Mouse (Mus musculus): ENCODE results near the gene Kifc3. TPM values are rescaled to one million over a fixed set of nuclear protein-coding genes. Genes with fewer than 3 reads are reported as not detected.

Kifc3 gene
- polyA plus RNA-seq, 1 experiment from 2014 or later = 22.0 TPM

DNA sequence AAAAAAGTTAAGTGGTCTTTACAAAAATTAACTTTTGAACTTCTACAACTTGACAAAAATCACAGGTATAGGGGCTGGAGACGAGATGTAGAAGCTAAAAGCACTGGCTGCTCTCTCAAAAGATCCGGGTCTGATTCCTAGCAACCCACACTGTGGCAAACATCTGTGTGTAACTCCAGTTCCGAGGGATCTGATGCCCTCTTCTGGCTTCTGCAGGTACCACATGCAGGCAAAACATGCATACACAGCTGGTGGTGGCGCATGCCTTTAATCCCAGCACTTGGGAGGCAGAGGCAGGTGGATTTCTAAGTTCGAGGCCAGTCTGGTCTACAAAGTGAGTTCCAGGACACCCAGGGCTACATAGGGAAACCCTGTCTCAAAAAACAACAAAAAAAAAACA is 79.2 kb downstream of the Kifc3 start:
- H3K36me3 ChIP-seq (replicated peaks; ENCODE audit: control insufficient read depth, insufficient read depth) = peaks cover 18% of the 10 kb centered on the region
- no peak overlapping the region for H3K4me3 ChIP-seq (replicated peaks; ENCODE audit: low read length)
- no peak overlapping the region for H3K27ac ChIP-seq
- no peaks in the 10 kb centered on the region for H3K9me3 ChIP-seq (ENCODE audit: control insufficient read depth, low read length)
- 89% methylated on average over 5 of the region's 5 CpGs for WGBS
- DNase-seq (ENCODE audit: low spot score) (no peak), ATAC-seq (ENCODE audit: low FRiP score) (no peak)
- H3K4me2 ChIP-seq (replicated peaks) = no peak overlapping the region
- no peak overlapping the region for H3K9ac ChIP-seq
- no peaks in the 10 kb centered on the region for H3K4me1 ChIP-seq (replicated peaks; ENCODE audit: control insufficient read depth, insufficient read depth, low read length)
- no peaks in the 10 kb centered on the region for H3K27me3 ChIP-seq (ENCODE audit: control insufficient read depth, insufficient read depth, low read length)

DNA sequence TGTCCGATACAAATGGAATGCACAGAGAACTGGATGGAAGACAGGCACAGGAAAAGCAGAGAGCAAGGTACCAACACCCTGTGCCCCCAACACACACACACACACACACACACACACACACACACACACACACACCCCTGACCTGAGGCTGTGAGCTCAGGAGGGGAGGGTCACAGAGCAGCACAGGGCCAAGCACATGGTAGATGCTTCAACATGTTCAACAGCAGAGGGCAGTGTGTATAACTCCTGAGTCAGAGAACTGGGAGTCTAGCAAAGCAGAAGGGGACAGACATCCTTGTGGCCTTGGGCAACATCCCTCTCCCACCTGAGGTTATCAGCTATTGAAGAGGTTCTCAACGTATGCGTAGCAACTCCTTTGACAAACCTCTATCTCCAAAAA is 88.9 kb downstream of the Kifc3 start:
- Histone ChIP-seq H3K4me2 (replicated peaks) (no peak overlapping the region), H3K27me3 (ENCODE audit: control insufficient read depth, insufficient read depth, low read length) (no peaks in the 10 kb centered on the region), H3K36me3 (replicated peaks; ENCODE audit: control insufficient read depth, insufficient read depth) (peaks cover 13% of the 10 kb centered on the region), H3K9me3 (ENCODE audit: control insufficient read depth, low read length) (no peaks in the 10 kb centered on the region), H3K9ac (no peak overlapping the region), H3K4me3 (replicated peaks; ENCODE audit: low read length) (no peak overlapping the region), H3K27ac (no peak overlapping the region), H3K4me1 (replicated peaks; ENCODE audit: control insufficient read depth, insufficient read depth, low read length) (no peaks in the 10 kb centered on the region)
- 70% methylated on average over 3 of the region's 3 CpGs for WGBS
- DNase-seq (ENCODE audit: low spot score) (peak; percentile 62), ATAC-seq (ENCODE audit: low FRiP score) (no peak; the same call in 1 of the 2 replicates)

- H3K27me3 ChIP-seq (ENCODE audit: control insufficient read depth, insufficient read depth, low read length) = no peaks in the 10 kb centered on the region
- peaks cover 20% of the 10 kb centered on the region for H3K36me3 ChIP-seq (replicated peaks; ENCODE audit: control insufficient read depth, insufficient read depth)
- no peaks in the 10 kb centered on the region for H3K4me1 ChIP-seq (replicated peaks; ENCODE audit: control insufficient read depth, insufficient read depth, low read length)
- H3K9ac ChIP-seq = no peak overlapping the region
- H3K27ac ChIP-seq = no peak overlapping the region
- no peak overlapping the region for H3K4me3 ChIP-seq (replicated peaks; ENCODE audit: low read length)
- ATAC-seq (ENCODE audit: low FRiP score) = no peak
- H3K9me3 ChIP-seq (ENCODE audit: control insufficient read depth, low read length) = no peaks in the 10 kb centered on the region
- no peak for DNase-seq (ENCODE audit: low spot score)
- no peak overlapping the region for H3K4me2 ChIP-seq (replicated peaks)
- WGBS = 73% methylated on average over 4 of the region's 4 CpGs
Measured at GRCm38 (mm10) chr8:95113108-95113507, 89.5 kb downstream of the Kifc3 start.

GRCm38 (mm10) chr8:95112594-95112993 is 90.0 kb downstream of the Kifc3 start:
- Histone ChIP-seq H3K9me3 (ENCODE audit: control insufficient read depth, low read length) (no peaks in the 10 kb centered on the region), H3K36me3 (replicated peaks; ENCODE audit: control insufficient read depth, insufficient read depth) (peaks cover 25% of the 10 kb centered on the region), H3K9ac (no peak overlapping the region), H3K4me1 (replicated peaks; ENCODE audit: control insufficient read depth, insufficient read depth, low read length) (no peaks in the 10 kb centered on the region), H3K27ac (no peak overlapping the region), H3K4me3 (replicated peaks; ENCODE audit: low read length) (no peak overlapping the region), H3K4me2 (replicated peaks) (no peak overlapping the region), H3K27me3 (ENCODE audit: control insufficient read depth, insufficient read depth, low read length) (no peaks in the 10 kb centered on the region)
- ATAC-seq (ENCODE audit: low FRiP score) (no peak), DNase-seq (ENCODE audit: low spot score) (no peak)
- whole genome bisulfite sequencing = 90% methylated on average over 3 of the region's 3 CpGs

DNA sequence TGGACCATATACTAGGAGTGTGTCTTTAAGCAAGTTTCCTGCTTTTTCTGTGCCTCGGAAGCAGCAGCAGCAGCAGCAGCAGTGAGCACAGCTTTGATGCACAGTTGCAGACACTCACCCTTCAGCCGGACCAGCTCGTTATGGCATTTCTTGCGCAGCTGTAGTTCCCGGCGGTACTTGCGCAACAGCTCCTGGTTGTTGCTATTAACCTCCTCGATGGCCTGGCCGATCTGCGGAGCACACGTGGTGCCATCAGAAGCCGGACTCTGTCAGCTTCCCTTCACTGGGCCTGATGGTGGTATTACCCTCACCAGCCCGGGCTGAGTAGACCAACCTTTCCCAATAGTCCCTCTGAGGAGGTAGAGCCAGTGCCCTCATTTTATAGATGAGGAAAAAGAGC is 95.3 kb downstream of the Kifc3 start:
- Histone ChIP-seq H3K9ac (no peak overlapping the region), H3K27me3 (ENCODE audit: control insufficient read depth, insufficient read depth, low read length) (no peaks in the 10 kb centered on the region), H3K4me2 (replicated peaks) (no peak overlapping the region), H3K9me3 (ENCODE audit: control insufficient read depth, low read length) (no peaks in the 10 kb centered on the region), H3K27ac (no peak overlapping the region), H3K36me3 (replicated peaks; ENCODE audit: control insufficient read depth, insufficient read depth) (peaks cover 57% of the 10 kb centered on the region), H3K4me3 (replicated peaks; ENCODE audit: low read length) (no peak overlapping the region), H3K4me1 (replicated peaks; ENCODE audit: control insufficient read depth, insufficient read depth, low read length) (no peaks in the 10 kb centered on the region)
- ATAC-seq (ENCODE audit: low FRiP score) = no peak
- DNase-seq (ENCODE audit: low spot score) = no peak
- WGBS = 91% methylated on average over 13 of the region's 13 CpGs

DNA sequence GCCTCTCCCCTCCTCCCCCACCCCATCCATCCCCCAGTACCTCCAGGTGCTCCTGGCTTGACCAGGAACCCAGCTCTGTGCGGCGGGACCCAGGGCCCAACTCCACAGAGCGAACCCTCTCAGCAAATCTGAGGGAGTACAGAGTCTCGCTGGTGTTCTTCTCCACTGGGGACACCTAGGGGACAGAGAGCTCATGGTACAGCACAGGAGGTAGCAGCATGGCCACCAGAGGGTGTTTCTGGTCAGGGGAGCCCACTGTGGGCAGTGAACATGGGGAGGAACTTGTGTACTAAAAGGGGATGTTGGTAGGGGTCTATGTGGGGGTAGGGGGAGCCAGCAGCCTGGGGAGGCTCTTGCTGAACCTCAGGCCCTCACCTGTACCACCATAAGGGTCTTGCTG is 100.6 kb downstream of the Kifc3 start:
- Histone ChIP-seq H3K4me1 (replicated peaks; ENCODE audit: control insufficient read depth, insufficient read depth, low read length) (no peaks in the 10 kb centered on the region), H3K9me3 (ENCODE audit: control insufficient read depth, low read length) (no peaks in the 10 kb centered on the region), H3K27ac (no peak overlapping the region), H3K9ac (no peak overlapping the region), H3K4me3 (replicated peaks; ENCODE audit: low read length) (no peak overlapping the region), H3K4me2 (replicated peaks) (no peak overlapping the region), H3K27me3 (ENCODE audit: control insufficient read depth, insufficient read depth, low read length) (no peaks in the 10 kb centered on the region), H3K36me3 (replicated peaks; ENCODE audit: control insufficient read depth, insufficient read depth) (peaks cover 78% of the 10 kb centered on the region)
- DNase-seq (ENCODE audit: low spot score) = no peak
- WGBS = 80% methylated on average over 4 of the region's 4 CpGs
- ATAC-seq (ENCODE audit: low FRiP score) = no peak

GRCm38 (mm10) chr8:95099009-95099408 is 103.6 kb downstream of the Kifc3 start:
- H3K36me3 ChIP-seq (replicated peaks; ENCODE audit: control insufficient read depth, insufficient read depth) = peaks cover 93% of the 10 kb centered on the region
- 23% methylated on average over 5 of the region's 5 CpGs for WGBS
- H3K4me2 ChIP-seq (replicated peaks) = no peak overlapping the region
- ATAC-seq (ENCODE audit: low FRiP score) (peak; percentile 53; the same call in 1 of the 2 replicates), DNase-seq (ENCODE audit: low spot score) (peak; percentile 80)
- no peaks in the 10 kb centered on the region for H3K27me3 ChIP-seq (ENCODE audit: control insufficient read depth, insufficient read depth, low read length)
- H3K27ac ChIP-seq = no peak overlapping the region
- H3K9ac ChIP-seq = no peak overlapping the region
- no peaks in the 10 kb centered on the region for H3K4me1 ChIP-seq (replicated peaks; ENCODE audit: control insufficient read depth, insufficient read depth, low read length)
- no peak overlapping the region for H3K4me3 ChIP-seq (replicated peaks; ENCODE audit: low read length)
- H3K9me3 ChIP-seq (ENCODE audit: control insufficient read depth, low read length) = no peaks in the 10 kb centered on the region

GRCm38 (mm10) chr8:95093574-95093973 is 109.0 kb downstream of the Kifc3 start:
- H3K4me1 ChIP-seq (replicated peaks; ENCODE audit: control insufficient read depth, insufficient read depth, low read length) = no peaks in the 10 kb centered on the region
- WGBS = 92% methylated on average over 4 of the region's 4 CpGs
- H3K36me3 ChIP-seq (replicated peaks; ENCODE audit: control insufficient read depth, insufficient read depth) = peaks cover 97% of the 10 kb centered on the region
- no peak overlapping the region for H3K4me2 ChIP-seq (replicated peaks)
- H3K9me3 ChIP-seq (ENCODE audit: control insufficient read depth, low read length) = no peaks in the 10 kb centered on the region
- H3K27ac ChIP-seq = no peak overlapping the region
- ATAC-seq (ENCODE audit: low FRiP score) (no peak), DNase-seq (ENCODE audit: low spot score) (no peak)
- H3K4me3 ChIP-seq (replicated peaks; ENCODE audit: low read length) = no peak overlapping the region
- no peak overlapping the region for H3K9ac ChIP-seq
- H3K27me3 ChIP-seq (ENCODE audit: control insufficient read depth, insufficient read depth, low read length) = no peaks in the 10 kb centered on the region

- Histone ChIP-seq H3K4me3 (replicated peaks; ENCODE audit: low read length) (no peak overlapping the region), H3K4me2 (replicated peaks) (no peak overlapping the region), H3K36me3 (replicated peaks; ENCODE audit: control insufficient read depth, insufficient read depth) (peaks cover 63% of the 10 kb centered on the region), H3K27me3 (ENCODE audit: control insufficient read depth, insufficient read depth, low read length) (no peaks in the 10 kb centered on the region), H3K9ac (no peak overlapping the region), H3K9me3 (ENCODE audit: control insufficient read depth, low read length) (no peaks in the 10 kb centered on the region), H3K27ac (no peak overlapping the region), H3K4me1 (replicated peaks; ENCODE audit: control insufficient read depth, insufficient read depth, low read length) (peaks cover 9% of the 10 kb centered on the region)
- WGBS = 94% methylated on average over 7 of the region's 7 CpGs
- ATAC-seq (ENCODE audit: low FRiP score) (no peak), DNase-seq (ENCODE audit: low spot score) (no peak)
Measured at GRCm38 (mm10) chr8:95085432-95086141, 117.0 kb downstream of the Kifc3 start.

Data from hindbrain, embryonic 14.5 days (tissue).